Mouse (Mus musculus) MEL (cell line): Measurements from ENCODE around the gene Kif5c. TPM values are rescaled to one million over a fixed set of nuclear protein-coding genes. Genes with fewer than 3 reads are reported as not detected.

Source experiments
- DNase-seq: peaks from one replicate; pipeline ENCODE4 v3.0.0; 2011; ENCODE audit warnings: low read depth, low spot score
- H3K27ac ChIP-seq: 2 replicates; pipeline ENCODE4 v1.5.1; 2012; ENCODE audit warnings: low read depth, mild to moderate bottlenecking, control low read depth, low read length, moderate library complexity; ENCODE audit not compliant: control insufficient read depth
- H3K27me3 ChIP-seq, 2 experiments: fragments of 150-350 bp in 1 of 2; sonication (generic) in 1 of 2; 2 replicates each; pipeline ENCODE4 v1.6.1; 2012; ENCODE audit warnings: low read length in 2 of 2, mild to moderate bottlenecking in 2 of 2, improper control_type of control experiment in 1 of 2, moderate library complexity in 1 of 2; ENCODE audit not compliant: insufficient read depth in 2 of 2, control insufficient read depth in 1 of 2
- H3K36me3 ChIP-seq, 2 experiments: 2 replicates each; pipeline ENCODE4 v1.6.1; 2012 to 2014; ENCODE audit warnings: low read length in 2 of 2, improper control_type of control experiment in 1 of 2, inconsistent platforms in 1 of 2, mild to moderate bottlenecking in 1 of 2; ENCODE audit not compliant: insufficient read depth in 2 of 2, control insufficient read depth in 1 of 2
- H3K4me1 ChIP-seq, 2 experiments: fragments of 150-350 bp in 1 of 2; sonication (generic) in 1 of 2; 2 replicates each; pipeline ENCODE4 v1.6.1; 2012; ENCODE audit warnings: low read length in 2 of 2, improper control_type of control experiment in 1 of 2, mild to moderate bottlenecking in 1 of 2; ENCODE audit not compliant: insufficient read depth in 2 of 2, control insufficient read depth in 1 of 2
- H3K4me3 ChIP-seq, 2 experiments: fragments of 150-350 bp in 1 of 2; sonication (generic) in 1 of 2; 2 replicates each; pipeline ENCODE4 v1.5.1; 2012; ENCODE audit warnings: low read depth in 2 of 2, low read length in 2 of 2, mild to moderate bottlenecking in 2 of 2, moderate library complexity in 2 of 2, control low read depth in 1 of 2, improper control_type of control experiment in 1 of 2; ENCODE audit not compliant: control insufficient read depth in 1 of 2, insufficient read depth in 1 of 2
- H3K79me2 ChIP-seq: 2 replicates; pipeline ENCODE4 v1.6.1; 2012; ENCODE audit warnings: mild to moderate bottlenecking, low read length, moderate library complexity; ENCODE audit not compliant: control insufficient read depth, poor library complexity, insufficient read depth
- H3K9ac ChIP-seq: 2 replicates; pipeline ENCODE4 v1.6.1; 2012; ENCODE audit warnings: low read depth, mild to moderate bottlenecking, control low read depth, low read length, moderate library complexity; ENCODE audit not compliant: control insufficient read depth, poor library complexity, severe bottlenecking
- H3K9me3 ChIP-seq: fragments of 150-350 bp; sonication (generic); replicated peaks from 2 replicates; pipeline ENCODE4 v1.6.1; 2012; ENCODE audit warnings: mild to moderate bottlenecking, low read length, improper control_type of control experiment, moderate library complexity; ENCODE audit not compliant: insufficient read depth
- BHLHE40 ChIP-seq: IDR thresholded peaks from 2 replicates; pipeline ENCODE4 v1.6.1; 2012; ENCODE audit warnings: low read depth, mild to moderate bottlenecking, inconsistent platforms, low read length, improper control_type of control experiment, borderline replicate concordance
- CHD2 ChIP-seq: IDR thresholded peaks from 2 replicates; pipeline ENCODE4 v1.6.1; 2011; ENCODE audit warnings: low read length, improper control_type of control experiment
- E2F4 ChIP-seq: IDR thresholded peaks from 2 replicates; pipeline ENCODE4 v1.6.1; 2011; ENCODE audit warnings: low read depth, low read length, improper control_type of control experiment, borderline replicate concordance
- ELF1 ChIP-seq: IDR thresholded peaks from 2 replicates; pipeline ENCODE4 v1.6.1; 2014; ENCODE audit warnings: low read depth, mild to moderate bottlenecking, inconsistent platforms, low read length, improper control_type of control experiment, moderate library complexity
- ETS1 ChIP-seq: IDR thresholded peaks from 2 replicates; pipeline ENCODE4 v1.6.1; 2012; ENCODE audit warnings: low read depth, mild to moderate bottlenecking, inconsistent platforms, low read length, improper control_type of control experiment, moderate library complexity
- GABPA ChIP-seq: IDR thresholded peaks from 2 replicates; pipeline ENCODE4 v1.6.1; 2012; ENCODE audit warnings: low read depth, mild to moderate bottlenecking, inconsistent platforms, low read length, improper control_type of control experiment, moderate library complexity
- HCFC1 ChIP-seq: IDR thresholded peaks from 2 replicates; pipeline ENCODE4 v1.6.1; 2012; ENCODE audit warnings: low read depth, mild to moderate bottlenecking, inconsistent platforms, low read length, improper control_type of control experiment, moderate library complexity
- JUND ChIP-seq: IDR thresholded peaks from 2 replicates; pipeline ENCODE4 v1.6.1; 2011; ENCODE audit warnings: low read depth, mild to moderate bottlenecking, improper control_type of control experiment, low read length
- KAT2A ChIP-seq: conservative IDR thresholded peaks from 2 replicates; pipeline ENCODE4 v1.6.1; 2012; ENCODE audit warnings: low read depth, low read length, improper control_type of control experiment, inconsistent platforms
- MAFK ChIP-seq: IDR thresholded peaks from 2 replicates; pipeline ENCODE4 v1.6.1; 2011; ENCODE audit warnings: low read depth, mild to moderate bottlenecking, low read length, improper control_type of control experiment, borderline replicate concordance
- MAX ChIP-seq: IDR thresholded peaks from 2 replicates; pipeline ENCODE4 v1.6.1; 2011; ENCODE audit warnings: low read length, improper control_type of control experiment
- MAZ ChIP-seq: IDR thresholded peaks from 2 replicates; pipeline ENCODE4 v1.6.1; 2012; ENCODE audit warnings: low read depth, mild to moderate bottlenecking, inconsistent platforms, low read length, improper control_type of control experiment
- NELFE ChIP-seq: IDR thresholded peaks from 2 replicates; pipeline ENCODE4 v1.6.1; 2011; ENCODE audit warnings: low read depth, low read length, improper control_type of control experiment
- POLR2A ChIP-seq, 2 experiments: IDR thresholded peaks; 2 replicates each; pipeline ENCODE4 v1.6.1; 2011 to 2012; ENCODE audit warnings: low read length in 2 of 2, mild to moderate bottlenecking in 2 of 2, control low read depth in 1 of 2, improper control_type of control experiment in 1 of 2, low read depth in 1 of 2, moderate library complexity in 1 of 2; ENCODE audit not compliant: control insufficient read depth in 1 of 2, insufficient read depth in 1 of 2, poor library complexity in 1 of 2
- POLR2AphosphoS5 ChIP-seq: IDR thresholded peaks from 2 replicates; pipeline ENCODE4 v1.6.1; 2012; ENCODE audit warnings: low read depth, borderline replicate concordance, mild to moderate bottlenecking, inconsistent platforms, low read length, moderate library complexity, mixed read lengths
- RCOR1 ChIP-seq: IDR thresholded peaks from 2 replicates; pipeline ENCODE4 v1.6.1; 2012; ENCODE audit warnings: low read depth, mild to moderate bottlenecking, inconsistent platforms, low read length, improper control_type of control experiment
- SMC3 ChIP-seq: IDR thresholded peaks from 2 replicates; pipeline ENCODE4 v1.6.1; 2011; ENCODE audit warnings: low read depth, low read length, improper control_type of control experiment
- TAL1 ChIP-seq: IDR thresholded peaks from 2 replicates; pipeline ENCODE4 v1.6.1; 2012; ENCODE audit warnings: mild to moderate bottlenecking, inconsistent platforms, low read length, moderate library complexity, mixed read lengths
- TBP ChIP-seq: IDR thresholded peaks from 2 replicates; pipeline ENCODE4 v1.8.0; 2011; ENCODE audit warnings: low read depth, low read length, improper control_type of control experiment
- TCF12 ChIP-seq: IDR thresholded peaks from 2 replicates; pipeline ENCODE4 v1.6.1; 2014; ENCODE audit warnings: low read depth, mild to moderate bottlenecking, inconsistent platforms, low read length, improper control_type of control experiment, moderate library complexity
- UBTF ChIP-seq: IDR thresholded peaks from 2 replicates; pipeline ENCODE4 v1.6.1; 2012; ENCODE audit warnings: low read depth, mild to moderate bottlenecking, inconsistent platforms, low read length, improper control_type of control experiment, moderate library complexity, borderline replicate concordance; ENCODE audit not compliant: insufficient read depth
- USF1 ChIP-seq: IDR thresholded peaks from 2 replicates; pipeline ENCODE4 v1.6.1; 2014; ENCODE audit warnings: low read depth, mild to moderate bottlenecking, inconsistent platforms, low read length, improper control_type of control experiment, moderate library complexity
- USF2 ChIP-seq, 2 experiments: IDR thresholded peaks; 2 replicates each; pipeline ENCODE4 v1.6.1; 2011 to 2012; ENCODE audit warnings: improper control_type of control experiment in 2 of 2, low read length in 2 of 2, borderline replicate concordance in 1 of 2, inconsistent platforms in 1 of 2, low read depth in 1 of 2, mild to moderate bottlenecking in 1 of 2; ENCODE audit not compliant: insufficient read depth in 1 of 2
- ZNF384 ChIP-seq: IDR thresholded peaks from 2 replicates; pipeline ENCODE4 v1.6.1; 2012; ENCODE audit warnings: low read depth, mild to moderate bottlenecking, inconsistent platforms, low read length, improper control_type of control experiment
- polyA plus RNA-seq, 2 experiments: library from polyadenylated mRNA; stranded (reverse) in 1 of 2; unstranded in 1 of 2; fragments of >175 nt in 1 of 2; fragments of >200 nt in 1 of 2; gene quantifications; 2 replicates each; pipeline versions ENCODE4 v1.2.1 to v1.2.4; 2012; ENCODE audit warnings: low replicate concordance in 2 of 2, low read depth in 1 of 2; ENCODE audit not compliant: insufficient read length in 2 of 2, insufficient read depth in 1 of 2, missing spikeins in 1 of 2
- total RNA-seq: library from RNA; depleted of rRNA; stranded (reverse); fragments of 300-350 nt; gene quantifications from 2 replicates; pipeline ENCODE4 v1.2.3, GENCODE M21; 2012

The Kif5c gene
- total and polyA plus RNA-seq, 3 experiments: 0.26 to 0.39 TPM; not detected in 1

GRCm38 (mm10) chr2:49682754-49683153 lies 63.7 kb downstream of the Kif5c start:
- Histone ChIP-seq H3K4me1 (no peaks in the 10 kb centered on the region), H3K27ac (no peak overlapping the region), H3K27me3 (no peaks in the 10 kb centered on the region; a peak in 1 of 4 replicates), H3K79me2 (no peaks in the 10 kb centered on the region), H3K9ac (no peak overlapping the region), H3K4me3 (no peak overlapping the region), H3K36me3 (no peaks in the 10 kb centered on the region), H3K9me3 (no peaks in the 10 kb centered on the region)
- TF ChIP-seq ZNF384 (no peak), TBP (no peak), TCF12 (no peak), KAT2A (no peak), UBTF (no peak), POLR2AphosphoS5 (no peak), E2F4 (no peak), MAFK (no peak), USF1 (no peak), JUND (no peak), RCOR1 (no peak), BHLHE40 (no peak), TAL1 (no peak), ELF1 (no peak), USF2 (IDR thresholded peaks at IDR 0.05; ENCODE audit: borderline replicate concordance in 1 of 2, insufficient read depth in 1 of 2, low read depth in 1 of 2, low read length in 2 of 2) (no peak)
- DNase-seq: no peak

- DNase-seq: peak; percentile 6
Observed at GRCm38 (mm10) chr2:49684808-49685207, 65.7 kb downstream of the Kif5c start.

More at GRCm38 (mm10) chr2:49684808-49685207, 65.7 kb downstream of the Kif5c start:
- Histone ChIP-seq H3K27ac (no peak overlapping the region), H3K9me3 (no peaks in the 10 kb centered on the region), H3K27me3 (peaks cover 0 to 2% of the 10 kb centered on the region in 2 experiments; a peak in 1 of 4 replicates)
- TF ChIP-seq MAZ (no peak), MAX (no peak), ETS1 (no peak), SMC3 (no peak), KAT2A (no peak), NELFE (no peak), USF2 (IDR thresholded peaks at IDR 0.05; ENCODE audit: borderline replicate concordance in 1 of 2, insufficient read depth in 1 of 2, low read depth in 1 of 2, low read length in 2 of 2) (no peak), ZNF384 (no peak), POLR2A (IDR thresholded peaks at IDR 0.05; ENCODE audit: control insufficient read depth in 1 of 2, insufficient read depth in 1 of 2, low read depth in 1 of 2, low read length in 2 of 2, poor library complexity in 1 of 2) (no peak), MAFK (no peak), CHD2 (no peak), POLR2AphosphoS5 (no peak), TBP (no peak), UBTF (no peak), HCFC1 (no peak), RCOR1 (no peak), GABPA (no peak)
- TF ChIP-seq, all 39 proteins: peak for 0
- no peaks in the 10 kb centered on the region for H3K79me2 ChIP-seq
- no peaks in the 10 kb centered on the region for H3K36me3 ChIP-seq
- H3K9ac ChIP-seq: no peak overlapping the region
- H3K4me1 ChIP-seq: no peaks in the 10 kb centered on the region
- no peak overlapping the region for H3K4me3 ChIP-seq
